Mouse (Mus musculus) heart, embryonic 16.5 days (tissue): Measurements from ENCODE around the gene Gss. TPM values are rescaled to one million over a fixed set of nuclear protein-coding genes. Genes with fewer than 3 reads are reported as not detected.

Source experiments
- ATAC-seq: fragments of 200-750 bp; cut with Nextera tagmentation; replicated peaks from 2 replicates; pipeline ENCODE4 v1.8.0; 2017; ENCODE audit warnings: moderate number of reproducible peaks; ENCODE audit not compliant: insufficient read depth, low FRiP score; ENCODE audit errors: extremely low read depth
- H3K27ac ChIP-seq: fragments of 300-500 bp; sonication (generic); 2 replicates; pipeline ENCODE4 v1.5.1; 2014; ENCODE audit warnings: mild to moderate bottlenecking, low read length, control low read depth, moderate library complexity
- H3K27me3 ChIP-seq: fragments of 300-500 bp; sonication (generic); 2 replicates; pipeline ENCODE4 v1.6.1; 2014; ENCODE audit warnings: low read length, mixed read lengths; ENCODE audit not compliant: control insufficient read depth, insufficient read depth
- H3K36me3 ChIP-seq: fragments of 300-500 bp; sonication (generic); 2 replicates; pipeline ENCODE4 v1.6.1; 2014; ENCODE audit not compliant: control insufficient read depth, insufficient read depth
- H3K4me1 ChIP-seq: fragments of 300-500 bp; sonication (generic); 2 replicates; pipeline ENCODE4 v1.6.1; 2014; ENCODE audit warnings: low read length, mixed read lengths; ENCODE audit not compliant: control insufficient read depth, insufficient read depth
- H3K4me2 ChIP-seq: fragments of 300-500 bp; sonication (generic); 2 replicates; pipeline ENCODE4 v1.6.1; 2014; ENCODE audit warnings: low read depth, mild to moderate bottlenecking, control low read depth, low read length
- H3K4me3 ChIP-seq: fragments of 300-500 bp; sonication (generic); 2 replicates; pipeline ENCODE4 v1.5.1; 2014; ENCODE audit warnings: mild to moderate bottlenecking, control low read depth, low read length
- H3K9ac ChIP-seq: fragments of 300-500 bp; sonication (generic); 2 replicates; pipeline ENCODE4 v1.6.1; 2014; ENCODE audit warnings: low read length, control low read depth
- H3K9me3 ChIP-seq: fragments of 300-500 bp; sonication (generic); replicated peaks from 2 replicates; pipeline ENCODE4 v1.6.1; 2016; ENCODE audit warnings: low read length; ENCODE audit not compliant: control insufficient read depth
- WGBS: fragments of 180-500 bp; shearing (Covaris S2); extraction: QIAGEN DNeasy Blood & Tissue Kit; methylation state at CpG from one replicate; pipeline ENCODE4 v1.1.7; 2014; 5-methylcytosine and 5-hydroxymethylcytosine counted together
- polyA plus RNA-seq: library from polyadenylated mRNA; unstranded; fragments of >200 nt; fragmentation: Nextera tagmentation; extraction: Ambion mirVana; gene quantifications from 2 replicates; pipeline ENCODE4 v1.2.1, GENCODE M21; 2015

The Gss gene
- polyA plus RNA-seq, 1 experiment from 2014 or later, result 25.3 TPM

DNA sequence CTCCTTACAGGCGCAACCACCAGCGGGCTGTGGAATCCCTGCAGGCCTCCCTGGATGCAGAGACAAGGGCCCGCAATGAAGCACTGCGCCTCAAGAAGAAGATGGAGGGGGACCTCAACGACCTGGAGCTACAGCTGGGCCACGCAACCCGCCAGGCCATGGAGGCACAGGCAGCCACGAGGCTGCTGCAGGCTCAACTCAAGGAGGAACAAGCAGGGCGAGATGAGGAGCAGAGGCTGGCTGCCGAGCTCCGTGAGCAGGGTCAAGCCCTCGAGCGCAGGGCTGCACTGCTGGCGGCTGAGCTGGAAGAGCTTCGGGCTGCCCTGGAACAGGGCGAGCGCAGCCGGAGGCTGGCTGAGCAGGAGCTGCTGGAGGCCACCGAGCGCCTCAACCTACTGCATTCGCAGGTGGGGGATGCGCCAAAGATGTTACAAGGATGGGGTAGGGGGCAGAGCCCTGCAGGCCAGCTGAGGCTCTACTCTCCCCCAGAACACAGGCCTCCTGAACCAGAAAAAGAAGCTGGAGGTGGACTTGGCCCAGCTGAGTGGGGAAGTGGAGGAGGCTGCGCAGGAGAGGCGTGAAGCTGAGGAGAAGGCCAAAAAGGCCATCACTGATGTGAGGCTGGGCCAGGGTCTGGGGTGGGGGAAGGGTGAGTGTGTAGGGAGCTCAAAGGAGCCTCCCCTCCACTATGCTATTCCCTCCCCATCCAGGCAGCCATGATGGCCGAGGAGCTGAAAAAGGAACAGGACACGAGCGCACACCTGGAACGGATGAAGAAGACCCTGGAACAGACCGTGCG is 39.7 kb upstream of the Gss start:
- peaks cover 7% of the 10 kb centered on the region for H3K27me3 ChIP-seq
- no peak overlapping the region for H3K4me3 ChIP-seq
- no peak overlapping the region for H3K27ac ChIP-seq
- H3K4me1 ChIP-seq, result peaks cover 6% of the 10 kb centered on the region; the same call in 1 of the 2 replicates
- WGBS, result 72% methylated on average over 30 of the region's 30 CpGs
- H3K9me3 ChIP-seq, result no peaks in the 10 kb centered on the region
- no peak overlapping the region for H3K4me2 ChIP-seq
- H3K9ac ChIP-seq, result no peak overlapping the region
- peaks cover 66% of the 10 kb centered on the region for H3K36me3 ChIP-seq
- ATAC-seq, result no peak

DNA sequence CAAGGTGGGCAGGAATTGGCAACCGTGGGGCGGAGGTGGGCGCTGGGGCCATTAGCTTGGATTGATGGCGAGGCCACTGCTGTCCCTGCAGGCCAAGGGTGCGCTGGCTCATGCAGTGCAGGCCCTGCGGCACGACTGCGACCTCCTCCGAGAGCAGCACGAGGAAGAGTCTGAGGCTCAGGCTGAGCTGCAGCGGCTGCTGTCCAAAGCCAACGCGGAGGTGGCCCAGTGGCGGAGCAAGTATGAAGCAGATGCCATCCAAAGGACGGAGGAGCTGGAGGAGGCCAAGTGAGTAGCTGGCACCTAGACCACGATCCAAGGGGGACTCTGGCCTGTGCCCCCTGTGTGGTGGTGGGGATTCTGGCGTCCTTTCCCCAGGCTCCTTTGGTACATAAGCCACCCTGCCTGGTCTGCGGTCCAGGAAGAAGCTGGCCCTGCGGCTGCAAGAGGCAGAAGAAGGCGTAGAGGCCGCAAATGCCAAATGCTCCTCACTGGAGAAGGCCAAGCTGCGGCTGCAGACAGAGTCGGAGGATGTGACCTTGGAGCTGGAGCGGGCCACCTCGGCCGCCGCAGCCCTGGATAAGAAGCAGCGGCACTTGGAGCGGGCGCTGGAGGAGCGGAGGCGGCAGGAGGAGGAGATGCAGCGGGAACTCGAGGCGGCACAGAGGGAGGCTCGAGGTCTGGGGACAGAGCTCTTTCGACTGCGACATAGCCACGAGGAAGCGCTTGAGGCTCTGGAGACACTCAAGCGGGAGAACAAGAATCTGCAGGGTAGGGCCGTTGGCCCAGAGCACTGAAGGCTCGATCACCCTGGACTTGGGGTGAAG is 38.2 kb upstream of the Gss start:
- H3K27ac ChIP-seq, result no peak overlapping the region
- H3K4me1 ChIP-seq, result peaks cover 6% of the 10 kb centered on the region; the same call in 1 of the 2 replicates
- no peak overlapping the region for H3K9ac ChIP-seq
- no peak for ATAC-seq
- peaks cover 8% of the 10 kb centered on the region for H3K27me3 ChIP-seq
- no peak overlapping the region for H3K4me2 ChIP-seq
- H3K36me3 ChIP-seq, result peaks cover 61% of the 10 kb centered on the region
- H3K9me3 ChIP-seq, result no peaks in the 10 kb centered on the region
- WGBS, result 35% methylated on average over 43 of the region's 43 CpGs
- no peak overlapping the region for H3K4me3 ChIP-seq

DNA sequence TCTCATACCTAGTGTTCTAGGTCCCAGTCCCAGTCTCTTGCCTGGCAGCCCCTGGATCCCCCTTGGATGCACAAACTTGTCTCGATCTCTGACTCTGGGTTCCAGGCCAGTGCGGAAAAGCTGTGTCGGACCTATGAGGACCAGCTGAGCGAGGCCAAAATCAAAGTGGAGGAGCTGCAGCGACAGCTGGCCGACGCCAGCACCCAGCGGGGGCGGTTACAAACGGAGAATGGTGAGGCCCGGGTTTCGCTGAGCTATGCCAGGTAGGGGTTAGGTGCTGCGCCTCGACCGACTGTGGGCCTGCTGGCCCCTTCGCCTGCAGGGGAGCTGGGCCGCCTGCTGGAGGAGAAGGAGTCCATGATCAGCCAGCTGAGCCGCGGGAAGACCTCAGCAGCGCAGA is 37.5 kb upstream of the Gss start:
- 63% methylated on average over 20 of the region's 20 CpGs for WGBS
- peaks cover 8% of the 10 kb centered on the region for H3K27me3 ChIP-seq
- no peak for ATAC-seq
- H3K4me2 ChIP-seq, result no peak overlapping the region
- peaks cover 6% of the 10 kb centered on the region; the same call in 1 of the 2 replicates for H3K4me1 ChIP-seq
- no peak overlapping the region for H3K4me3 ChIP-seq
- no peak overlapping the region for H3K27ac ChIP-seq
- H3K36me3 ChIP-seq, result peaks cover 59% of the 10 kb centered on the region
- no peaks in the 10 kb centered on the region for H3K9me3 ChIP-seq
- H3K9ac ChIP-seq, result no peak overlapping the region

DNA sequence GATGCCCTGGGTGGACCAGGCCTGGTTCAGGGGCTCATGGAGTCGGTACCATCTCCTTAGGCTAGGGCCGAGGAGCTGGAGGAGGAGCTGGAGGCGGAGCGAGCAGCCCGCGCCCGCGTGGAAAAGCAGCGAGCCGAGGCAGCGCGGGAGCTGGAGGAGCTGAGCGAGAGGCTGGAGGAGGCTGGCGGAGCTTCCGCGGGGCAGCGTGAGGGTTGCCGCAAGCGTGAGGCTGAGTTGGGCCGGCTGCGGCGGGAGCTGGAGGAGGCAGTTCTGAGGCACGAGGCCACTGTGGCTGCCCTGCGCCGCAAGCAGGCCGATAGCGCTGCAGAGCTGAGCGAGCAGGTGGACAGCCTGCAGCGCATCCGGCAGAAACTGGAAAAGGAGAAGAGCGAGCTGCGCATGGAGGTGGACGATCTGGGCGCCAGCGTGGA is 36.6 kb upstream of the Gss start:
- Histone ChIP-seq H3K4me2 (peak overlapping the region; percentile 53), H3K27ac (no peak overlapping the region), H3K36me3 (peaks cover 50% of the 10 kb centered on the region), H3K9me3 (no peaks in the 10 kb centered on the region), H3K4me3 (peak overlapping the region; percentile 18), H3K27me3 (peaks cover 8% of the 10 kb centered on the region), H3K9ac (peak overlapping the region; percentile 18; the same call in 1 of the 2 replicates), H3K4me1 (peaks cover 3% of the 10 kb centered on the region; the same call in 1 of the 2 replicates)
- WGBS, result 16% methylated on average over 35 of the region's 35 CpGs
- no peak for ATAC-seq

DNA sequence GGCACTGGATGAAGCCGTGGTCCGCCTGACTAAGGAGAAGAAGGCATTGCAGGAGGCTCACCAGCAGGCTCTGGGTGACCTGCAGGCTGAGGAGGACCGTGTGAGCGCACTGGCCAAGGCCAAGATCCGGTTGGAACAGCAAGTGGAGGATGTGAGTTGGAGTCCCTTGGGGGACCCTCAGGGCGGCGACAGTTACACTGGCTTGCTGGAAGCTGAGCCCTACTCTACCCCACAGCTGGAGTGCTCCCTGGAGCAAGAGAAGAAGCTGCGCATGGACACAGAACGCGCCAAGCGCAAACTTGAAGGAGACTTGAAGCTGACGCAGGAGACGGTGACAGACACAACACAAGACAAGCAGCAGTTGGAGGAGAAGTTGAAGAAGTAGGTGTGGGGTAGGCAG is 35.9 kb upstream of the Gss start:
- peaks cover 8% of the 10 kb centered on the region for H3K27me3 ChIP-seq
- H3K4me2 ChIP-seq, result no peak overlapping the region
- no peak overlapping the region for H3K27ac ChIP-seq
- WGBS, result 76% methylated on average over 13 of the region's 13 CpGs
- no peak overlapping the region for H3K9ac ChIP-seq
- no peak for ATAC-seq
- H3K4me3 ChIP-seq, result no peak overlapping the region
- peaks cover 2% of the 10 kb centered on the region; the same call in 1 of the 2 replicates for H3K4me1 ChIP-seq
- peaks cover 43% of the 10 kb centered on the region for H3K36me3 ChIP-seq
- no peaks in the 10 kb centered on the region for H3K9me3 ChIP-seq

DNA sequence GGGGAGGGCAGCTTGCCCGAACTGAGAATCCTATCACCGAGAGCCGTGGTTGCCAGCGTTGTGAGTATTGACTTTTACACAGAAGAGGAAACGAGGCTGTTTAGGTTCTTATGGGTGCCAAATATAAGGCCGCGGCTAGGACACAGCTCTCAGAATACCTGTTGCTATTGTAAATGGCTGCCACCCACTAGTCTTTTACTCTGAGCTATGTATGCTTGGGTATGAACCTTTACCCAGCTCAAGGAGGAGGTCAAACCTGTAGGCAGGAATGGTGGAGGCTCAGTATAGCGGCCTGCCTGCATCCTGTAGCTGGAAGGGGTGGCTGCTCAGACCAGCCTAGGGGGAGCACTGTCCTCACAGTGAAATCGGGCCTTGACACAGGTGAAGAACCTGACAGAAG is 35.5 kb upstream of the Gss start:
- Histone ChIP-seq H3K4me2 (no peak overlapping the region), H3K9me3 (no peaks in the 10 kb centered on the region), H3K4me3 (no peak overlapping the region), H3K36me3 (peaks cover 39% of the 10 kb centered on the region), H3K27me3 (peaks cover 8% of the 10 kb centered on the region), H3K27ac (no peak overlapping the region), H3K9ac (no peak overlapping the region), H3K4me1 (peaks cover 2% of the 10 kb centered on the region; the same call in 1 of the 2 replicates)
- 88% methylated on average over 9 of the region's 9 CpGs for WGBS
- no peak for ATAC-seq

DNA sequence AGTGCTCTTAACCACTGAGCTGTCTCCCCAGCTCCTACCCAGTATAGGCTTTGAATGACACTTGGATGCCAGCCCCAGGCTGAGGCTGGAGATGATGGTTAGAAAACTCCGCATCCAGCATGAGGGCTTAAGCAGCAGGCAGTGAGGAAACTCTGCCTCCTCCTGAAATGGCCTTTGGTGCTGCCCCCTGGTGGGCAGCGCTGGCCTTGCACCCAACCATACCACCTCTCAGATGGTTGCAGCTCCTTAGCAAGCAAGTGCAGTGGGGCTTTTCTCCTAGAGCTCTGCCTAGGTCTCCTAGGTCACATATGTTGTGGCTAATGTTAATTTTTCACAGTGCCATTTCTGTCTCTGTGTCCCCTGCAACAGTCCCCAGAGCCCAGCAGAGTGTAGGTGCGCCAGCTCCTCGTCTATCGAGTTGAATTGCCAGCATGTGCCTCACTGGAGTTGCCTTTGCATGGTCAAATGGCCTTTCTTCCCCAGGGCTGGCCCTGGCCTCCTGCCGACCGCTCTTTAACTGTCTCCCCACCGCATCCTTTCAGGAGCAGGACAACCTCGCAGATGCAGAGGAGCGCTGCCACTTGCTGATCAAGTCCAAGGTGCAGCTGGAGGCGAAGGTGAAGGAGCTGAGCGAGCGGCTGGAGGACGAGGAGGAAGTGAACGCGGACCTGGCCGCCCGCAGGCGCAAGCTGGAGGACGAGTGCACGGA is 34.6 kb upstream of the Gss start:
- H3K27me3 ChIP-seq, result peaks cover 8% of the 10 kb centered on the region

DNA sequence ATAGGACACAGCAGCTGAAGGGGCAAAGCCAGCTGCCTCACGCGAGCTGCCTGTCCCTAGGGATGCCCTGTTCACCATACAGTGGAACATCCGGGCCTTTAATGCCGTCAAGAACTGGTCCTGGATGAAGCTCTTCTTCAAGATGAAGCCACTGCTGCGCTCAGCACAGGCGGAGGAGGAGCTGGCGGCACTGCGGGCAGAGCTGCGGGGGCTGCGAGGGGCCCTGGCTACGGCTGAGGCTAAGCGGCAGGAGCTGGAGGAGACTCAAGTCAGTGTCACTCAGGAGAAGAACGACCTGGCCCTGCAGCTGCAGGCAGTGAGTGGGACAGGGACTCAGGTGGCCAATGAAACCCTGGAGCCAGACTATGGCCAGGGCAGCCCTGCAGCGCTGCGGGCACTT is 33.7 kb upstream of the Gss start:
- peaks cover 24% of the 10 kb centered on the region for H3K36me3 ChIP-seq
- no peak overlapping the region for H3K4me3 ChIP-seq
- ATAC-seq, result no peak
- no peak overlapping the region for H3K9ac ChIP-seq
- peaks cover 8% of the 10 kb centered on the region for H3K27me3 ChIP-seq
- no peak overlapping the region for H3K4me2 ChIP-seq
- peaks cover 2% of the 10 kb centered on the region; the same call in 1 of the 2 replicates for H3K4me1 ChIP-seq
- no peak overlapping the region for H3K27ac ChIP-seq
- H3K9me3 ChIP-seq, result no peaks in the 10 kb centered on the region
- WGBS, result 51% methylated on average over 15 of the region's 15 CpGs

More for the DNA sequence above, 34.6 kb upstream of the Gss start:
- Histone ChIP-seq H3K27ac (no peak overlapping the region), H3K4me2 (no peak overlapping the region), H3K36me3 (peaks cover 30% of the 10 kb centered on the region), H3K9ac (no peak overlapping the region), H3K4me3 (no peak overlapping the region), H3K4me1 (peaks cover 2% of the 10 kb centered on the region; the same call in 1 of the 2 replicates), H3K9me3 (no peaks in the 10 kb centered on the region)
- 59% methylated on average over 21 of the region's 21 CpGs for WGBS
- ATAC-seq, result no peak
